Mouse (Mus musculus): ENCODE measurements at regions not wholly inside any gene's neighbourhood (a gene's known extent, or its start where the extent isn't known, plus 50 kb on each side); places are given as distances from the start of the nearest gene placed in this dataset.

DNA sequence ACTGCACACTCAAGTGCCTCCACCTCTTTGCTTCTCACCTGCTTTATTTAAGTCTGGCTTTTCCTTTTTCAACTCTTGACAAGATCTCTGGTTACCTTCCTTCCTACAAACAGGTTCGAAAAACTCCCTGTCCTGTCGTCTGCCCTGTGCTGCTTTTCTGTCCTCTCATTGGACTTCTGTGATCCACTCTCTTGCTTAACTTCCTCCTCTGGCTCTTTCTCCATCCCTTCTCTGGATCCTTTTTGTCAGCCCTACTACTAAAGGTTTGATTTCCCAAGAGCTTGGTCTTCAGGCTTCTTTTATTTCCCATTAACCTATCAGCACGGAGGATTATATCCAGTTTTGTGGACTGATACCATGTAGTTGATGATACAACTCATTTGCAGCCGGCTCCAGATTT lies 149.8 kb downstream of the Satb1 start:
- no peak for ATAC-seq (ENCODE audit: extremely low read depth, insufficient number of reproducible peaks, low FRiP score, poor library complexity, severe bottlenecking)
- no peaks in the 10 kb centered on the region for H3K36me3 ChIP-seq (replicated peaks)
- H3K9me3 ChIP-seq (replicated peaks): peaks cover 6% of the 10 kb centered on the region
- no peak for TF ChIP-seq GATA2 (IDR thresholded peaks at IDR 0.05; ENCODE audit: borderline replicate concordance, low read depth, low read length)
- TF ChIP-seq GATA1 (IDR thresholded peaks at IDR 0.05; ENCODE audit: borderline replicate concordance, low read length): no peak
- no peak for TF ChIP-seq CTCF (IDR thresholded peaks at IDR 0.05; ENCODE audit: low read depth, low read length)
- no peak for TF ChIP-seq POLR2AphosphoS5 (IDR thresholded peaks at IDR 0.05; ENCODE audit: insufficient replicate concordance, low read depth, low read length)
- no peak for TF ChIP-seq TAL1 (conservative IDR thresholded peaks at IDR 0.05; ENCODE audit: low read depth, low read length)
- H3K4me1 ChIP-seq (ENCODE audit: insufficient read depth, low read depth, low read length): no peaks in the 10 kb centered on the region
- H3K4me3 ChIP-seq (ENCODE audit: low read depth, low read length): no peak overlapping the region
- H3K27me3 ChIP-seq (ENCODE audit: insufficient read depth, low read length): no peaks in the 10 kb centered on the region
- no peak for DNase-seq (ENCODE audit: low spot score)

DNA sequence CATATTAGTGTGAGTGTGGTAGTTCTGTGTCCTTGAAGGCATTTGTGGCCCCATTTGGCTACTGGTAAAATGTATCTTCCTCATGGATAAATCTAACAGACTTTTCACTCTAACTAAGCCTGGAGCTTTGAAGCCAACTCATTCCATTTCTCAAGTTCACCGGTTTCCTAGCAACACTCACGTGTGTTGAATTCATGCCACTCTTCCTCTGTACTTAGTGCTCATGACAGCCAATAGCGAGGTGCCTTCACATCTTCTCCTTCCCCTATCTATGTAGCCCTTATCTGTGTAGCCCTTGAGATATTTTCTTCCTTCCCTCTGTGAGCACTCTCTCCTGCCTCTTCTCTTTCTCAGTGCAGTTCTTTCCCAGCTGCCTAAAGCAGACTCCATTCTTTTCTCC lies 150.7 kb downstream of the Satb1 start:
- DNase-seq (ENCODE audit: low spot score) (no peak), ATAC-seq (ENCODE audit: extremely low read depth, insufficient number of reproducible peaks, low FRiP score, poor library complexity, severe bottlenecking) (no peak)
- Histone ChIP-seq H3K9me3 (replicated peaks) (peaks cover 15% of the 10 kb centered on the region), H3K36me3 (replicated peaks) (no peaks in the 10 kb centered on the region), H3K27me3 (ENCODE audit: insufficient read depth, low read length) (no peaks in the 10 kb centered on the region), H3K4me1 (ENCODE audit: insufficient read depth, low read depth, low read length) (no peaks in the 10 kb centered on the region), H3K4me3 (ENCODE audit: low read depth, low read length) (no peak overlapping the region)
- TF ChIP-seq GATA2 (IDR thresholded peaks at IDR 0.05; ENCODE audit: borderline replicate concordance, low read depth, low read length) (no peak), TAL1 (conservative IDR thresholded peaks at IDR 0.05; ENCODE audit: low read depth, low read length) (no peak), GATA1 (IDR thresholded peaks at IDR 0.05; ENCODE audit: borderline replicate concordance, low read length) (no peak), CTCF (IDR thresholded peaks at IDR 0.05; ENCODE audit: low read depth, low read length) (no peak), POLR2AphosphoS5 (IDR thresholded peaks at IDR 0.05; ENCODE audit: insufficient replicate concordance, low read depth, low read length) (no peak)

DNA sequence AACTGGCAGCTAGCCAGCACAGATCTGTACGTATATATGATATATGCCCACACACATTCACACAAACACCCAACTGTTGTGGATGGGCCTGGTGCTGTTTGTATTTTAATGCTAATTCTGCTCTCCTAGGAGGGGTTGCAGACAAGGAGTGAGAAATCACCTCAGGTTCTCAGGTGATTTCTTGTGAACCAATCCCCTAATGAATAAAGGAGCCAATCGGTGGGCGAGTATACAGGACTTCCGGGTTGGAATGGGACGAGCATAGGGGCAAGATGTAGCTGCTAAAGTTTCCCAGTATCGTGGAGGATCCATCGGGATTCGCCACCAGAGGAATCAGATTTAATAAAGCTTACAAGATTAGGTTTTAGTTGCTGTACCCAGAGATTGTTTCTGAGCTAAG lies 155.6 kb downstream of the Satb1 start:
- H3K4me1 ChIP-seq (ENCODE audit: insufficient read depth, low read depth, low read length): no peaks in the 10 kb centered on the region
- peaks cover 23% of the 10 kb centered on the region for H3K9me3 ChIP-seq (replicated peaks)
- no peak for DNase-seq (ENCODE audit: low spot score)
- TF ChIP-seq GATA2 (IDR thresholded peaks at IDR 0.05; ENCODE audit: borderline replicate concordance, low read depth, low read length): no peak
- TF ChIP-seq CTCF (IDR thresholded peaks at IDR 0.05; ENCODE audit: low read depth, low read length): no peak
- no peak for TF ChIP-seq TAL1 (conservative IDR thresholded peaks at IDR 0.05; ENCODE audit: low read depth, low read length)
- TF ChIP-seq GATA1 (IDR thresholded peaks at IDR 0.05; ENCODE audit: borderline replicate concordance, low read length): no peak
- no peak for TF ChIP-seq POLR2AphosphoS5 (IDR thresholded peaks at IDR 0.05; ENCODE audit: insufficient replicate concordance, low read depth, low read length)
- H3K27me3 ChIP-seq (ENCODE audit: insufficient read depth, low read length): no peaks in the 10 kb centered on the region
- H3K4me3 ChIP-seq (ENCODE audit: low read depth, low read length): no peak overlapping the region
- no peaks in the 10 kb centered on the region for H3K36me3 ChIP-seq (replicated peaks)
- no peak for ATAC-seq (ENCODE audit: extremely low read depth, insufficient number of reproducible peaks, low FRiP score, poor library complexity, severe bottlenecking)

DNA sequence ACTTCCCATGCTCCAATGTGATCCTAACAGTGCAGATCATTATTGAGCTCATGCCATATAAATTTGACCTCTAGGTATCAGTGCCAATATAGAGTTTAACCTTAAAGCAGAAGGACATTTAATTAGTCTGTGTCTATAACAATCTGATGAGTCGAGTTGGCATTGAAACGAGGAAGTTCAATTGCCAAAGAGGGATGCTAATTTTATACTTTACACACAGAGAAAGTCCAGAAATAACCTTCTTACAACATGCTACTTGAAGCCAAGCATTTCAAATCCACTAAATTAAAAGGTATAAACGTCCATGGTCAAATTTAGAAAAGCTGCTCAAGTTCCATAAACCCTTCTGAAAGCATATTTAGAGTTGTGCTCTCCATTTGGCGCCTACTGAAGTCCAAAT lies 174.7 kb downstream of the Satb1 start:
- Histone ChIP-seq H3K36me3 (replicated peaks) (no peaks in the 10 kb centered on the region), H3K27me3 (ENCODE audit: insufficient read depth, low read length) (no peaks in the 10 kb centered on the region), H3K4me3 (ENCODE audit: low read depth, low read length) (no peak overlapping the region), H3K9me3 (replicated peaks) (peaks cover 29% of the 10 kb centered on the region), H3K4me1 (ENCODE audit: insufficient read depth, low read depth, low read length) (no peaks in the 10 kb centered on the region)
- no peak for DNase-seq (ENCODE audit: low spot score)
- no peak for TF ChIP-seq GATA2 (IDR thresholded peaks at IDR 0.05; ENCODE audit: borderline replicate concordance, low read depth, low read length)
- no peak for ATAC-seq (ENCODE audit: extremely low read depth, insufficient number of reproducible peaks, low FRiP score, poor library complexity, severe bottlenecking)

DNA sequence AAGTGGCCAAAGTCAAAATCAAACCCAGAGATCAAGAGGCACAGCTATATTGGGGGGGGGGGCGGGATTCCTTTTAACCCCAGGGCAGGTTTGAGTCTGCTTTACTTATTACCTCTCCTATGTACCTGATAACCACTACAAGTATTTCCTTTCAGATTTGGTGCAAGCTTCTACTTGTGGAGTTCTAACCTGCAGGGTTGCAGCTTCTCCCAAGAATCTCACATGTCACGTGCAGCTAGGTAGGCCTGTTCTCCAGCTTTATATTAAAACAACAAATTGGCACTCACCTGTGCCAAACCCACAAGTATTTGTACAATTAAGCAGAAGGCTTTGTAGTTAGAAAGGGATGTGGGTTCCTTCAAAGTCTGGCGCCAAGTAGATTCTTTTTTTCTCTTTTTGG lies 179.2 kb downstream of the Satb1 start:
- DNase-seq (ENCODE audit: low spot score) (no peak), ATAC-seq (ENCODE audit: extremely low read depth, insufficient number of reproducible peaks, low FRiP score, poor library complexity, severe bottlenecking) (no peak)
- no peak for TF ChIP-seq CTCF (IDR thresholded peaks at IDR 0.05; ENCODE audit: low read depth, low read length)
- no peak for TF ChIP-seq POLR2AphosphoS5 (IDR thresholded peaks at IDR 0.05; ENCODE audit: insufficient replicate concordance, low read depth, low read length)
- TF ChIP-seq GATA1 (IDR thresholded peaks at IDR 0.05; ENCODE audit: borderline replicate concordance, low read length): no peak
- TF ChIP-seq GATA2 (IDR thresholded peaks at IDR 0.05; ENCODE audit: borderline replicate concordance, low read depth, low read length): no peak
- TF ChIP-seq TAL1 (conservative IDR thresholded peaks at IDR 0.05; ENCODE audit: low read depth, low read length): no peak
- Histone ChIP-seq H3K4me3 (ENCODE audit: low read depth, low read length) (no peak overlapping the region), H3K9me3 (replicated peaks) (peaks cover 34% of the 10 kb centered on the region), H3K36me3 (replicated peaks) (no peaks in the 10 kb centered on the region), H3K27me3 (ENCODE audit: insufficient read depth, low read length) (no peaks in the 10 kb centered on the region), H3K4me1 (ENCODE audit: insufficient read depth, low read depth, low read length) (no peaks in the 10 kb centered on the region)

DNA sequence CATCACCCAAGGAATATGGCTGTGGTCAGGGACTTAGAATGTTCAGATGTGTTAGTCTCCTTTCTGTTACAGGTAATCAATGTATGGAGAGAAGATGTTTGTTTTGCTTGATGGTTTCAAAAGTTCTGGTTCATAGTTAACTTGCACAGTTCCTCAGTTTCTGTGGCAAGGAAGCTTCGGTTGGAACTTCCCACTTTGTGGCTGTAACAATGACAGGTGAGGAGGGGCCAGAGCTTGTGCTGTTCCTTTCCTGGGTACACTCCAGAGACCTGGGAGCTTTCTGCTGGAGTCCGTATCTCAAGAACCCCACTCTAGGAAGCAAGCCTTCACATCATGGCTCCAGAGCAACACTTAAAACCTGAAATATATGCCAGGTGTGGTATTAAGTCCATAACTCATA lies 181.2 kb downstream of the Satb1 start:
- H3K9me3 ChIP-seq (replicated peaks): peaks cover 28% of the 10 kb centered on the region
- H3K4me1 ChIP-seq (ENCODE audit: insufficient read depth, low read depth, low read length): no peaks in the 10 kb centered on the region
- ATAC-seq (ENCODE audit: extremely low read depth, insufficient number of reproducible peaks, low FRiP score, poor library complexity, severe bottlenecking): no peak
- H3K36me3 ChIP-seq (replicated peaks): no peaks in the 10 kb centered on the region
- H3K27me3 ChIP-seq (ENCODE audit: insufficient read depth, low read length): no peaks in the 10 kb centered on the region
- TF ChIP-seq TAL1 (conservative IDR thresholded peaks at IDR 0.05; ENCODE audit: low read depth, low read length) (no peak), POLR2AphosphoS5 (IDR thresholded peaks at IDR 0.05; ENCODE audit: insufficient replicate concordance, low read depth, low read length) (no peak), GATA2 (IDR thresholded peaks at IDR 0.05; ENCODE audit: borderline replicate concordance, low read depth, low read length) (no peak), GATA1 (IDR thresholded peaks at IDR 0.05; ENCODE audit: borderline replicate concordance, low read length) (no peak), CTCF (IDR thresholded peaks at IDR 0.05; ENCODE audit: low read depth, low read length) (no peak)
- no peak for DNase-seq (ENCODE audit: low spot score)
- H3K4me3 ChIP-seq (ENCODE audit: low read depth, low read length): no peak overlapping the region
